Comparison of ENCODE assay signal across 20 mouse cellular contexts in the genomic region with DNA sequence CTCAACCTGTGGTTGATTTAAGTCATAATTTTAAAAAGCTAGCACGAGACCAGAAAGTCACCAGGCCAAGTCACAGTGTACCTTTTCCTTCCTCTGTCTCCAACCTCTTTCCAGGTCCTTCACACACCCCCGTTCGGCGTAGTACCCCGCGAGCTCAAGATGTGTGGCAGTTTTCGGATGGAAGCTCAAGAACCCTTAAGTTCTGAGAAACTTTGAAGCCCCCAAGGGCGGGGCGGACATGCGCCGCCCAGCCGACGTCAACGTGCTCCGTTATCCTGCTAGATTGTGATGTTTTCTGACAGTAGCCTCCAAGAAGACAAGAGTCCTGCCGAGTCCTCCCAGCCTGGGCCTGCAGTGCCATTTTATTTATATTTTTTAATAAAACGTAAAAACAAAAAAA.
DNase-seq lines count a peak whose midpoint lies in the region; ATAC-seq and TF ChIP-seq lines count a peak whose summit lies in the region.
"Had no signal": no experiment of that assay in that cellular context is flagged by ENCODE, and none has a peak within 500 bp of the region (broad histone marks: within the 10 kb centered on the region; RNA-seq: fewer than 3 reads in every experiment).

No protein-coding gene starts in this region.

- no peaks in the 10 kb centered on the region for H3K27me3 ChIP-seq in midbrain, embryonic 15.5 days (replicated peaks)
- no peaks in the 10 kb centered on the region for H3K27me3 ChIP-seq in midbrain, embryonic 16.5 days (ENCODE audit: control insufficient read depth, insufficient read depth, low read depth, low read length)
- no peaks in the 10 kb centered on the region for H3K27me3 ChIP-seq in MEL (ENCODE audit: control insufficient read depth in 1 of 2, insufficient read depth in 2 of 2, low read length in 2 of 2)
- H3K27me3 ChIP-seq: embryonic facial prominence, embryonic 12.5 days had no signal

- no peak; a peak in 1 of 4 replicates for TF ChIP-seq POLR2A in MEL (IDR thresholded peaks at IDR 0.05; ENCODE audit: control insufficient read depth in 1 of 2, insufficient read depth in 1 of 2, low read depth in 1 of 2, low read length in 2 of 2, poor library complexity in 1 of 2)

- H3K79me2 ChIP-seq in MEL (ENCODE audit: control insufficient read depth, insufficient read depth, low read length, poor library complexity): 0 out of 2 replicates have a peak, but pooled peaks cover under 1% of the 10 kb centered on the region

- 0 out of 2 replicates have a peak, but pooled peaks have one; percentile 4 for ATAC-seq in midbrain, embryonic 15.5 days (replicated peaks)
- ATAC-seq in midbrain, embryonic 16.5 days: no peak
- ATAC-seq: activated CD4-positive, CD25-positive, alpha-beta regulatory T cell, adult 4 months; forebrain, embryonic 14.5 days; forebrain, postnatal 0 days; Patski had no signal

- WGBS in midbrain, embryonic 15.5 days: 96% methylated on average over 17 of the region's 17 CpGs
- WGBS in midbrain, embryonic 16.5 days: 93% methylated on average over 17 of the region's 17 CpGs

- H3K9me3 ChIP-seq in midbrain, embryonic 15.5 days: no peaks in the 10 kb centered on the region
- H3K9me3 ChIP-seq in midbrain, embryonic 16.5 days (replicated peaks; ENCODE audit: control insufficient read depth, low read length, poor library complexity, severe bottlenecking): no peaks in the 10 kb centered on the region
- no peaks in the 10 kb centered on the region for H3K9me3 ChIP-seq in MEL (replicated peaks; ENCODE audit: insufficient read depth, low read length)
- H3K9me3 ChIP-seq: embryonic facial prominence, embryonic 10.5 days; embryonic facial prominence, embryonic 12.5 days had no signal

- H3K4me3 ChIP-seq in midbrain, embryonic 15.5 days: no peak overlapping the region
- H3K4me3 ChIP-seq in midbrain, embryonic 16.5 days (ENCODE audit: low read depth, low read length): no peak overlapping the region
- H3K4me3 ChIP-seq in MEL (ENCODE audit: control insufficient read depth in 1 of 2, insufficient read depth in 1 of 2, low read depth in 2 of 2, low read length in 2 of 2): no peak overlapping the region
- H3K4me3 ChIP-seq: embryonic facial prominence, embryonic 10.5 days; embryonic facial prominence, embryonic 12.5 days had no signal

- no peak overlapping the region for H3K9ac ChIP-seq in midbrain, embryonic 15.5 days
- no peak overlapping the region for H3K9ac ChIP-seq in midbrain, embryonic 16.5 days (ENCODE audit: low read depth, low read length)
- no peak overlapping the region for H3K9ac ChIP-seq in MEL (ENCODE audit: control insufficient read depth, low read depth, low read length, poor library complexity, severe bottlenecking)
- H3K9ac ChIP-seq: embryonic facial prominence, embryonic 12.5 days; forebrain, postnatal 0 days had no signal

- H3K36me3 ChIP-seq in midbrain, embryonic 15.5 days (replicated peaks): no peaks in the 10 kb centered on the region
- H3K36me3 ChIP-seq in midbrain, embryonic 16.5 days (ENCODE audit: control insufficient read depth, insufficient read depth, low read length): no peaks in the 10 kb centered on the region
- peaks cover 0 to 17% of the 10 kb centered on the region in 2 experiments; a peak in 2 of 4 replicates for H3K36me3 ChIP-seq in MEL (ENCODE audit: control insufficient read depth in 1 of 2, insufficient read depth in 2 of 2, low read length in 2 of 2)

- no peak overlapping the region for H3K27ac ChIP-seq in midbrain, embryonic 15.5 days
- no peak overlapping the region for H3K27ac ChIP-seq in midbrain, embryonic 16.5 days (ENCODE audit: low read length)
- no peak overlapping the region for H3K27ac ChIP-seq in MEL (ENCODE audit: control insufficient read depth, low read depth, low read length)
- H3K27ac ChIP-seq: embryonic facial prominence, embryonic 10.5 days; embryonic facial prominence, embryonic 12.5 days had no signal

- TF ChIP-seq CTCF in MEL (IDR thresholded peaks at IDR 0.05 in 2 of 3, conservative IDR thresholded peaks at IDR 0.05 in 1 of 3; ENCODE audit: control insufficient read depth in 1 of 3, insufficient read depth in 1 of 3, low read depth in 2 of 3, low read length in 3 of 3, poor library complexity in 1 of 3, severe bottlenecking in 1 of 3): no peak

- no peak overlapping the region for H3K4me2 ChIP-seq in midbrain, embryonic 15.5 days
- no peak overlapping the region for H3K4me2 ChIP-seq in midbrain, embryonic 16.5 days (ENCODE audit: low read length)
- H3K4me2 ChIP-seq: embryonic facial prominence, embryonic 12.5 days had no signal

- no peak for TF ChIP-seq RAD21 in MEL (IDR thresholded peaks at IDR 0.05; ENCODE audit: low read depth, low read length)

- DNase-seq in heart, adult 11 months: peak; percentile 58
- DNase-seq in heart, postnatal 4 days: no peak
- peak; percentile 11 for DNase-seq in MEL (ENCODE audit: low read depth, low spot score)
- no peak for DNase-seq in gastrocnemius, postnatal 10 days
- DNase-seq: adrenal gland, adult 8-10 months; adrenal gland, postnatal 14 days; adrenal gland, postnatal 36 days; cerebellum, adult 11-12 months; cerebellum, adult 2 months; cerebellum, adult 9-10 months; cerebellum, postnatal 10 days; cerebellum, postnatal 25 days; forebrain, postnatal 0 days had no signal

- no peak for TF ChIP-seq EP300 in MEL (IDR thresholded peaks at IDR 0.05; ENCODE audit: low read depth in 1 of 2, low read length in 2 of 2)

- H3K4me1 ChIP-seq in midbrain, embryonic 15.5 days: 0 out of 2 replicates have a peak, but pooled peaks cover 1% of the 10 kb centered on the region
- H3K4me1 ChIP-seq in midbrain, embryonic 16.5 days (ENCODE audit: control insufficient read depth, insufficient read depth, low read length): no peaks in the 10 kb centered on the region
- no peaks in the 10 kb centered on the region for H3K4me1 ChIP-seq in MEL (ENCODE audit: control insufficient read depth in 1 of 2, insufficient read depth in 2 of 2, low read length in 2 of 2)
- H3K4me1 ChIP-seq: embryonic facial prominence, embryonic 12.5 days had no signal

TF ChIP-seq in MEL, 35 proteins besides CTCF, POLR2A, EP300 and RAD21:
- no peak for TF ChIP-seq MYC (IDR thresholded peaks at IDR 0.05; ENCODE audit: low read depth, low read length)
TF ChIP-seq in MEL: peak in this region for 0.

Comparison
In these comparisons a context has a peak if more than half of its experiments do, and no peak if none do; other contexts are left out.
1. DNase-seq: peak in heart, adult 11 months (single experiment) and MEL (single experiment); none in heart, postnatal 4 days (single experiment) and gastrocnemius, postnatal 10 days (single experiment).